Mouse (Mus musculus) frontal cortex, adult 2 months (tissue): ENCODE measurements at regions not wholly inside any gene's neighbourhood (a gene's known extent, or its start where the extent isn't known, plus 50 kb on each side); places are given as distances from the start of the nearest gene placed in this dataset.

Source experiments
- DNase-seq, 2 experiments: peaks; one replicate each; pipeline ENCODE4 v3.0.0; 2022; ENCODE audit warnings: low spot score in 1 of 2; ENCODE audit errors: extremely low spot score in 1 of 2

DNA sequence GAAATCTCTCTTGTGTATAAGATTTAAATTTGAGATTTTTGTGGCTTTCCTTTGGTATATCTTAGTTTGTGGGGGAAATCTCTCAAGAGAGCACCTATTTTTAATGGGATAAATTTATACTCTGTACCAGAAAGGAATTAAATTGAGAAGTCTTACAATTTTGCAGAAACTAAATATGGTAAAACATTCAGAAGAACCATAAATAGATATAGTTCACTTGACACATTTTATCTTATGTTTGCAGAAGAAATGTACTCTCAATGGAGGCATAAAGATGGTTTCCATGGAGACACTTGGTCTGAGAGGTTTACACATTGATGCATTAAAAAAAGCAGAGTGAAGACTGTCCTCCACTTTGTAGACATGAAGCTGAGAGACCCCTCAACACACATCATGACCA, 86.9 kb downstream of the Ndufa10 start:
- no peak for DNase-seq

DNA sequence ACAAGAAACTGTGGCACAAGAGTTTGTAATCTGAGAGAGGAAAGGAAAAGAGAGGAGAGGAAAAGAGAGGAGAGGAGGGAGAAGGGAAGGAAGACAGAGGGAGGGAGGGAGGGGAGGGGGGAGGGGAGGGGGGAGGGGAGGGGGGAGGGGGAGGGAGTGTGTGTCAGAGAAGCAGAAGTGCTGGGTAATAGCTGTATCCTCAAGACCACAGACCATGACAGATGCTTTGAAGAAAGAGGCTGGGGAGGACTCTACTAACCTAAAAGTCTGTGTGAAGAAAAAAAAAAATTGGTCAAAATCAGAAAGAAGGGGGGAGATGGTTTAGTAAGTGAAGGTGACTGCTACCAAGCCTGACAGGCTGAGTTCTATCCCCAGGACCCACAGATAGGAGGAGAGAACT, 88.7 kb downstream of the Ndufa10 start:
- DNase-seq: no peak

DNA sequence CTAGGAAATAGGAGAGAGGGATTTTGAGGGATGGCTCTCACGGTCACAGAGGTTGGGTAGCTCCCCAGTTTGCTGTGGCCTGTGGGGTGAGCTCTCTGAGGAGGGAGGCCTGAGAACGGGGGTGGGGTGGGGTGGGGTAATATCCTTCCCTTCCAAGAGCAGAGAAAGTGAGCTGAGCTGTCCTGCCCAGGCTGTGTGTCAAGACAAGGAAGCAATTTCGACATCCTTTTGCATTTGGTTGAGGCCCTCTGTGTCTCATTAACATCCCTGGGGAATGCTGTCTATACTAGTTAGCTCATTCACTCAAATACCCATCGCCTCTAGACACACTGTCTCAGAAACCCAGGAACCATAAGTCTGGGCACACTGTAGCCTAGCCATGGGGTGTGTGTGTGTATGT, 89.9 kb downstream of the Ndufa10 start:
- DNase-seq: no peak

DNA sequence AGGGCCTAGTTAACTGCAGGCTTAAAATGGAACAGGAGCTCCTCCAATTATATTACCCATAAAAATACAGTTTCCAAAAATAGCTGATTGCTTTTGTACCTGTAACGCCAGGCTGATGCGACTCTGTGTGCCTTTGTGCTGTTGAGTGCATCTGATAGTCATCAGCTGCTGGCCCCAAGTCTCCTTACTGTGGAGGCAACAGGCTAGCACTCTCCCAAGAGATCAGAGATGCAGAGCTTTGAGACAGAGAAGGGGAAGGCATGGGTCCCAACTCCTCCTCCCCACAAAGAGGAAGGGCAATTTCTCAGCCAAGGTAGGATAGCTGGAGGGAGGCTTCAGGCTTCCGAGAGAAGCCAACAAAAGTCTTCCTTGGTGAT, 94.2 kb downstream of the Ndufa10 start:
- no peak for DNase-seq

DNA sequence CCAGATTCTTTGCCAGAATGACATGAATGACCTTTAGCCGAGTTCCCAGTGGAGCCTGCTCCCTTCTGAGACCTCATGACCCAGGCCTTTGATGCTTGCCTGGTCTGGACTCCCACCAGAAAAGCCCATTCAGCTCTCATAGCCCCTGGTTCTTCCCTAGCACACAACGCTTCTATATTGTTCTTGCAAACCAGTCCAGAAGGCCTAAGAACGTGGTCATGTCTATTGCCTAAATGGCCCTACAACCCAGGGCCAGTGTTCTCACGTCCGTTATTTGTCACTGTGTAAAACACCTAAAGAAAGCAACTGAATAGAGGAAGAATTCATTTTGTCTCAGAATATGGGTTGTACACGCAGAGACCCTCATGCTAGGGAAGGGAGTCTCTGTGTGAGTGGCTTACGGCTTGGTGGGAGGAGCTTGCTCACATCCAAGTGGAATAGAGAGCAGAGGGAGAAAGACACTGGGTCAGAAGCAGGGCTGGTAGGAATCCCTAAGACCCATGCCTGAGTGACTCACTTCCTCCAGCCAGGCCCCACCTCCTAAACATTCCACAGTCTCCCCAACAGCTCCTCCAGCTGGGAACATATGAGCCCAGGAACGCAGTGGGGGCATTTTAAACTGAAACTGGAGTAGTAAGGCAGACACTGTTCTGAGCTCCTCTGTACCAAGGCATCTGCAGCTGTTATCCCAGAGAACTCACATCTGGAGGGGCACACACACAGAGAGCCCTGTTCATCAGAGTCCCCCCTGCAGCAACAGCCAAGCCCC, 94.7 kb downstream of the Ndufa10 start:
- DNase-seq: no peak

DNA sequence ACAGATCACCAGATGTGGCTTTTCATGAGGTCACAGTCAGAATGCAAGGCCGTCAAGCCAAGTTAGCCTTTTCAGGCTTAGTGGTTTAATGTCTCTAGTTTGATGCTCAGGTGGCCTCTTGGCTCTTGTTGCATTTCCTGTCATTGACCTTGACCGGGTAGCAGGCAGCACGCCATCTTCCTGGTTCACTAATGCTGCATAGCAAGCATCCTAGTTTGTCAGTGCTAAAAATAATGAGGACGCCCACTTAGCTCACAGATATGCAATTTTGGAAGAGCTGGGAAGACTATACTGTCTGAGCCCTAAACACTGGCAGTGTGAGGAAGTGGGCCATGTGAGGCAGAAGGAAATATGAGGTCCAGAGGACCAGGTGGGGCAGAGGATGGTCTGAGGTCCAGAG, 97.2 kb downstream of the Ndufa10 start:
- DNase-seq: peak; percentile 51 to 77

DNA sequence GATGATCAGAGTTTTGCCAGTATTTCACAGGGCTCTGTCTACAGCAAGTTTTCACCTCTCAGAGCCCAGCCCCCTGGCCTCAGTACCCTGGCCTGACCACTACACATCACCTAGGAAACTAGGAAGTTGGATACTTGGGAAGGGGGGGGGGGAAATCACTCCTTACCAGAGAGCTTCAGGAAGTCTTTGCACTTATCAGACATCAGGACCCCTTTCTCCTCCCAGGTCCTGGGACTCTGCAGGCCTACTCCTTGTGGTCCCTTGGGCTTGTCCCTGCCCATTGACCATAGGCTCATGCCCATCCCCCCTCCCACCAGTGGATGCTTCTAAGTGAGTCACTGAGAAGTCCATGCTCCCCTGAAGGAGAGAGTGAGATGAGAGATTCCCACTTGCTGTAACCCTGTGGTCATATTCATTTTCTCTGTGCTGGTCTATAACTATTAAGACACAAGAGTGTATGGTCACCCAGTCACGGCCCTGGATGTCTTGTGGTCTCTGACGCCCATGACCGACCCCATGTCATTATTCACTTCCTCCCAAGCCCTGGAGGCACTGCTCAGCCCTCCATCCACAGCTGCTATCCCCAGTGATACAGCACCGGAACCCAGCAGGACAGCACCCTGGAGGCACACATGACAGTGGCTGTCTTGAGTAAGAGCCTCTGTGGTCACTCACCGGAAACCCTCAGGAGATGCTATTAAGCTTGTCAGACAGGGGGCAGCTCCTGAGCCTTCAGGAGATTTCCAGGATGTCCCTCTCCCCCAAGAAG, 101.3 kb downstream of the Ndufa10 start:
- no peak for DNase-seq

DNA sequence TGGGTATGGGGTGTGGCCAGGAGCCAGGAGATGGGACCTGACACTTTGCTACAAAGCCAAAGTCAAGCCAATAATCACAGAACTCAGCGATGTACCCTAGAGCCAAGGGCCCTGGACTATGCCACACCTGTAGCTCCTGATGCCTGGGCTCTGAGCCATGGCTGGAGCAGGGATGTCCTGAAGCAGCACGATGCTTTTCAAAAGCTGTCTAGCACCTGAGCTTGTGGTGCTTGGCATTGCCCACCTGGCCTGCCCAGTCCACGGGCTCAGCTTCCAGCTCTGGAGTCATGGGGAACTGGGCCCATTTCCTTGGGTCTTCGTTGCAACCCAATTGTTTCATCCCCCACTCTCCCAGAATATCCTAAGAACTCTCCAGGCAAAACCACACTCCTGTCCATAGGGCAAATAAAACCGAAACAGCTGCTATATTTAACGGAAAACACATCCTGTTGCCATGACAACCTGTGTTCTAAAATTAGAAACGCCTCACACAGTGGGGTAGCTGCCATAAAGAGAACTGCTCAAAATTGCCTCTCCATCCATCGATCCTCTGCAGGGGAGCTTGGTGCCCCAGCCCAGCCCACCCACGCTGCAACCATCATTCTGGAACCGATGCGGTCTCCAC, 102.2 kb downstream of the Ndufa10 start:
- peak; percentile 70 to 79 for DNase-seq

DNA sequence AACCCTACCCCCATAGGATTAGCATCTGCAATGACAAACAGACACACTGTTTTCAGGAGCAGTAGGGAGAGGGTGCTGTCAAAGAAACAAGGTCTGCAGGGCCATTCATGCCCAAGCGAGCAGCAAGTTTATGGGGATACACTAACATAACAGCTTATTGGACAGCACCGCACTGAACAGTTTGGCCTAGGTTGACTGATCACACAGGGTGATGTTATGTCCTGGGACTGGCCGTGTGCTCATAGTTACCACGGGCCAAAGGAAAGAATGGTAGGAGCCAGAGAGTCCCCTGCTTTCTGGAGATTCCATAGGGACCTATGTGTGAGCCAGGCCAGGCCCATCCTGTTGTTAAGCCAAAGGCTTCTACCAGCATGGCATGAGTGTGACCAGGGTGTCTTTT, 102.8 kb downstream of the Ndufa10 start:
- no peak for DNase-seq

DNA sequence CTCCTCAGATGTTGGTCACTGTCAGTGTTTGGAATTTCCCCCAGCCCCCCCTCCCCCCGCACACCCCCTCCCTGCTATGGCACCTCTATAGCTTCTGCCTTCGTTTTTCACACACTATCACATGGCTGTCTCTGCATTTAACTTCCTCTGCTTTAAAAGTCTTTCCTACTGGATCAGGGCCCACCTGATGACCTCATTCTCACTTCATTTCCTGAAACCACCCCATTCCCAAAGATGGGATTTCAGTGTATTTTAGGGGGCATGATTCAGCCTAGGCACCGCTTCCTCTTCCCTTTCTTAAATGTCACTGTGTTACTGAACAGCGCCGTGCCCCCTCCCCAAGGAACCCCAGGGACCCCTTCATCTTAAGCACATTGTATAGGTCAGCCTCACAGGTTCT, 103.7 kb downstream of the Ndufa10 start:
- peak in 1 of 2 experiments; percentile 72 for DNase-seq

DNA sequence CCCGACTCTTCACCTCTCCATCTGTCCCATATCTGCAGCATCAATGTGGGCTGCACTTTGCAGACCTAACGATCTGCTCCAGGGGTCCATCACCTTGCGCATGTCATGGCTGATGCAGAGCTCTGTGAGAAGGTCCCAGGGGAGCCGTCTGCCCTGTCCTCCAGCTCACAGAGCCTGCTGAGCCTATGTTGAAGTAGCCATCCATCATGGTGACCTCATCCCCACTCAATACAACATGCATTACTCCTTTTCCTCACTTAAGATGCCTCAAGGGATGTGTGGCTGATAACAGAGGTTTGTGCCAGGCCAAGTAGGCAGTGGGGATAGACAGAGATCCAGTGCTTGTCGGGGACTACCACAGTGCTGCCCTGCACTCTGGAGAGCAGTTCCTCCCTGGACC, 107.4 kb downstream of the Ndufa10 start:
- DNase-seq: no peak

DNA sequence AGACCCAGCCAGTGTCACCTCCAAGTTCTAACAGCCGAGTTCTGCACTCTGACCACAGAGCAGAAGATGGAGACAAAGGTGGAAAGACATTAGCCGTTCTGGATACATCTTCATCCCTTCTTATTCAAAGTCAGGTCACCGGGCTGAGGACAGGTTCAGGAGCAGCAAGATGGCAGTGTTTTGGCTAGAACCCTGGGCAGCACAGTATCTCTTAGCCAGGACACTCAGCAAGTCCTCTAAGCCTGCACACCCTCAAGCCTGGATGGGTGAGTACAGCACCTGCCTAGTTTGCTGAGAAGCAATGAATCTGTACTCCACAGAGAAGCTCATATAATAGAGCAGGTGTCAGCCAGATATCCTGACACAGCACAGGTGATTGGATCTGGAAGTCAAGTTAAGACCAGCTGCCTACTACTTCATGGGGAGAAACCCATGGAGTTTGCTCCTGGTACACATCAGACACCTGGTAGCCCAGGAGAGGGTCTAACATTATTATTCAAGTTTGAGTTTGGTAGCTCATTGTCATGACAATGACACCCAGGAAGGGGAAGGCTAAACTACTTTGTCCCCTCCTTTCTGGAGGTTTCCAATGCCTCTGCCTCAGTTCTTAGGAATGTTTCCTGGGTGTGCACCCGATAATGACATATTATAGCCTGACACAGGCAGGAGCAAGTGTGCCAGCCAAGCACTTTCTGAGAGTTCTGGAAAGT, 108.1 kb downstream of the Ndufa10 start:
- DNase-seq: no peak

DNA sequence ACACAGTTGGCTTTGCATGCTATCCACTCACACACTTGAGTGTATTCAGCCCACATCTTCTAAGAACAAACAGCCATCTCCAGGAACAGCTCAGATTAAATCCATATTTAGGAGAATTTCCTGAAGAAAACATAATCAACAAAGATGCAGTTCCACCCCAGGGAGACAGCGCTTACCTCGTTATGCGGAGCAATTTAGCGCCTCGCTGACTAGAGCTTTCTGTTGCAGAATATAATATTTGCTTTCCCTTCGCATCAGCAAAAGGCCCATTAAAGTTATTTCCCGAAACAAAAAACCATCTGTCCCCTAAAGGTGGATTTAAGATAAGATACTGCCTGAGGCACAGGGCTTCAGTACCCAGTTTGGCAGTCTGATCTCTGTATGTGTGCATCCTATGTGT, 112.0 kb downstream of the Ndufa10 start:
- no peak for DNase-seq

DNA sequence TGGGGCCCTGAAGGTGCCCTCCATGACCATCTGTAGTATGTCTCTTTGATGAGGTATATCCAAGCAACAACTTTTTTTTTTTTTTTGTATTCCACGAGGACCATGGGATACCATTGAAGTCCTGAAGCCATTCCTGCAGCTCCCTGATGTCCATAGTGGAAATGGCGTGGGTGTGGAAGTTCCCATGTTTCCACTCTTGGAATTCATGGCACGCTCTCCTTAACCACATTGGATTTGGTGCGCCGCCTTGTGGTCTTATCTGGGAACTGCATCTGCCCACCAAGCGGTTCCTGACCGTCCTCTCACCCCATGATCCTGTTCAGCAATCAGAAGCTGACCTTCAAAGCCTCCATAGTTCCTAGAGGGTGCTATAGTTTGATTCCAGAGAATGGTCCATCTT, 113.4 kb downstream of the Ndufa10 start:
- DNase-seq: peak in 1 of 2 experiments; percentile 84

DNA sequence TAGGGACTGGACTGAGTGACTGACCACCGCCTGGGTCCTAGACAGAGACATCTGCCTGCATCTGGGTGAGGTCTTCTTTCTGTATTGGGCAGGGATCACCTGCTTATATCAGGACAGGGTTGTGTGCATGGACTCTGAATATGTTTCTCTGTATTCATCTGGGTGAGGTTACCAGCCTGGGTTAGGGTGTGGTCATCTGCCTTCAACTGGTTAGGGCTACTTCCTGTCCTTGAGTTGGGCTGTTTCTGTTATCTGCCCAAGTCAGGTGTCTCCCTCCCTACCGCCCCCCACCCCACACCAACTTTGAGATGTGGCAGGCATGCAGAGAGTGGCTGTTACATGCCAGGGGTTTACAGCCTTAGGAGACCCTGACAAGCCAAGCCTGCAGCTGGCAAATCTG, 114.2 kb downstream of the Ndufa10 start:
- DNase-seq: no peak

DNA sequence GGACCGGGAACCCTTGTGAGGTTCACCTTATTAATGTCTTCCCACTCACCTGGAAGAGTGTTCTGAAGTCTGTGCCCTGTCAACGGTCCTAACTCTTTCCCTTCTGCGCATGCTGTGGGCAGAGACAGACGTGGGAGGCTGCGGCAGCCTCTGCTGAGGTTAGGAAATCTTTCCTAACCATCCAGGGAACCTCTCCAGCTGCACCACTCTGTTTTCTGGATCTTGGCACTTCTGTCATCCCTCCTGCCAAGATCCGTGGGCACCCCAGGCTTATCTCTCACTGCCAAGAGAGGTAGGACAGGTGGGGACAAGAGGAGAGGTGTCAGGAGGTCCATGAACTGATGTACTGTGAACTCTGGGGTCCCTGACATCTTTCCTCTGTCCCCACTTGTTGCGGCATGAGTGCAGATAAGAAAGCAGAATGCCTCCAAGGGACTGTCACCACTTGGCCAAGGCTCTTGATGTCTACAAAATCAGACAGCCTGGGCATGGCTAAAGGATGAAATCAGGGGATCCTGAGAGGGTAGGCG, 114.8 kb downstream of the Ndufa10 start:
- DNase-seq: no peak

DNA sequence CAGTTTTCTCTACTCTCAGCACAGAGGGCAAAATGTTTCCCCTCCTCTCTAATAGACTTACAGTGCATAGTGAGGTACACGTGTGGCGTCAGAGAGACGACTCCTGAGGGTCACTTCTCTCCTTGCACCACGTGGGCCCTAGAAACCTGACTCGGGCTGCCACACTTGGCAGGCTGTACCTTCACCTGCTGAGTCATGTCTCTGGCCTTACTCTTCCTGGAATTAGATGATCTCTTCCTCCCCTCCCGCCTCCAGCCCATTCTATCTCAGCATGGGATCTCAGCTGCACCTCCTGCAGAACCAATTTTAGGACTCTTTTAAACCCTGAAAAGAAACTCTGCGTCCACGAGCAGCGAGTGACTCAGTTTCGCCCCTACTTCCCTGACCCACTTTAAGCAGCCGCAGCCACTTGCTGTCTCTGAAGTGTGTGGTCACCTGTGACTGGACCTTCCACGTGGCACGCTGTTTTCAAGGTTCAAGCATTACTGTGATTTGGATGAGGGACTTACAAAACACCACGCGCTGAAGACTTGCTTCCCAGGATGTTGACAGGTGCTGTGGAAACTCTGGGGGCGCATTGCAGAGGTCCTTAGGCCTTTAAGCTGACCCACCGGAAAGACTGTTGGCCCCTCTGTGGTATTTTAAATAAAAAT, 125.2 kb downstream of the Ndufa10 start:
- peak in 1 of 2 experiments; percentile 14 for DNase-seq

DNA sequence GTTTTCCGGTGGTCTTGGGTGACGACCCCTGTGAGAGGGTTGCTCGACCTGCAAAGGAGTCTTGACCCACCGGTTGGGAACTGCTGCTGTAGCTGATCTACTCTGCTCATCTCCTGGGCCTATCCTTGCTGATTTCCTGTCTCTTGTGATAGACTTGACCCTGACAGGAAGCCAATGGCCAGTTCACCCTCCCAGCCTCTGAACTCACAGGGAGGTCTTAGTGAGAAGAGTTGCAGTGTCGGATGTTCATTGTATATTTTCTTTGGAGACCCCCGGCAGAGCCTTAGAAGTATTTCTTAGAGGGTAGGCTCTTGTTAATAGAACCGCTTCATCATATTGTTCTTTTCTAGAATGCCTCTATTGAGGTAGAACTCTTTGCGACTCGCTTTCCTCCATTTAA, 126.0 kb downstream of the Ndufa10 start:
- no peak for DNase-seq

DNA sequence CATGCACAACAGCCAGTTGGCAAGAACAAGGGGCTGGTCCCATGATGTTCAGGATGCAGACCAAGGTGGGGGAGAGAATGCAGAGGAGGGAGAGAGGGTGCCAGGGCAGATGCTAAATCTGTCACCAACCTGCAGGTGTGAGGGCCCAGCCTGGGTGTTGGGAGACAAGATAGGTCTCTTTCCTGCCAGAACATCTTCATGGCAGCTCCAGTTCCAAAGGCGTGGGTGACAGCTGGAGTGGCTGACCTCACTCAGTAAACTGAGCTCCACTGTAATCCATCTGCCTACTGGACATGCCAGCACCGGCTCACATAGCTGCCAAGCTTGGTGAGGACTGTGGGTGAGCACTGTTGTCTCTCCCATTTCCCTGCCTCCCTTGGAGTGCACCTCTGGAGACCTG, 129.9 kb downstream of the Ndufa10 start:
- DNase-seq: no peak

DNA sequence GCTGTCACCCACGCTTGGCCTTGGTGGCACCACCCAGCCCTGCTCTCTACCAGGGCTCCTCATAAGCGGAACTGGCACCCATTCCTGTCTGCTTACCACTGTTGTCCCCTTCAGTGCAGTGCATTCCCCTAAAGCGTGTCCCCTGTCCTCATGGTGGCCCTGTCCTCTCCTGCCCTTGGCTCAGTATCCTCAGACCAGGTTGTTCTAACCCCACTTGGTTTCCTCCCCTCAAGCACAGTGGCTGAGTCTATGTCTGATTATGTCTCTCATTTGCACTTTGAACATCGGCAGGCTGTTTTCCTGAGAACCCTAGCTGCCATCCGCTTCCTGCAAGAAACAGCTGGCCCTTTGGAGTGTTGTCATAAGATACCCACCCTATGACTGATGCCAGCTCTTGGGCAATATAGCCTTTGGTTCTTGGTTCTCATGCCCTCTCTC, 130.5 kb downstream of the Ndufa10 start:
- DNase-seq: no peak
